Mouse (Mus musculus): Measurements from ENCODE around the gene Fam129b.
"Not testable (repeated sequence)": the region's sequence is repeated elsewhere in the genome, so short reads cannot be mapped to it uniquely, and the experiment has no call there.

Gene Fam129b

GRCm38 (mm10) chr2:32875675-32876489 is at the start of gene Fam129b:
Gene Fam129b, plus strand, starts transcription at chr2:32876114.
- peak; percentile 71 for DNase-seq (ENCODE audit: low read depth, low spot score)

- peak; percentile 59 for DNase-seq (ENCODE audit: low read depth, low spot score)
Measured at GRCm38 (mm10) chr2:32828979-32829676, 46.8 kb upstream of the Fam129b start.

- DNase-seq (ENCODE audit: low read depth, low spot score), result no peak
Measured at GRCm38 (mm10) chr2:32834496-32834895, 41.4 kb upstream of the Fam129b start.

- no peak for DNase-seq (ENCODE audit: low read depth, low spot score)
Measured at GRCm38 (mm10) chr2:32835588-32835987, 40.3 kb upstream of the Fam129b start.

GRCm38 (mm10) chr2:32838147-32838884 is 37.6 kb upstream of the Fam129b start:
- no peak for DNase-seq (ENCODE audit: low read depth, low spot score)

- DNase-seq (ENCODE audit: low read depth, low spot score), result no peak
Measured at GRCm38 (mm10) chr2:32839261-32839660, 36.7 kb upstream of the Fam129b start.

GRCm38 (mm10) chr2:32841099-32841498 is 34.8 kb upstream of the Fam129b start:
- DNase-seq (ENCODE audit: low read depth, low spot score), result no peak

- DNase-seq (ENCODE audit: low read depth, low spot score), result no peak
Measured at GRCm38 (mm10) chr2:32842558-32842957, 33.4 kb upstream of the Fam129b start.

GRCm38 (mm10) chr2:32845572-32846100 is 30.3 kb upstream of the Fam129b start:
- no peak for DNase-seq (ENCODE audit: low read depth, low spot score)

- DNase-seq (ENCODE audit: low read depth, low spot score), result peak; percentile 74
Measured at GRCm38 (mm10) chr2:32846101-32846804, 29.7 kb upstream of the Fam129b start.

GRCm38 (mm10) chr2:32846805-32847467 is 29.0 kb upstream of the Fam129b start, which contains the start of gene Stxbp1:
Gene Stxbp1, minus strand, starts transcription at chr2:32847245.
- DNase-seq (ENCODE audit: low read depth, low spot score), result peak; percentile 85

- DNase-seq (ENCODE audit: low read depth, low spot score), result no peak
Measured at GRCm38 (mm10) chr2:32847468-32847821, 28.5 kb upstream of the Fam129b start.

GRCm38 (mm10) chr2:32852156-32852555 is 23.8 kb upstream of the Fam129b start:
- peak; percentile 62 for DNase-seq (ENCODE audit: low read depth, low spot score)

GRCm38 (mm10) chr2:32853716-32854115 is 22.2 kb upstream of the Fam129b start:
- not testable (repeated sequence) for DNase-seq (ENCODE audit: low read depth, low spot score)

GRCm38 (mm10) chr2:32854206-32854605 is 21.7 kb upstream of the Fam129b start:
- DNase-seq (ENCODE audit: low read depth, low spot score), result peak; percentile 85

GRCm38 (mm10) chr2:32855046-32855785 is 20.7 kb upstream of the Fam129b start:
- no peak for DNase-seq (ENCODE audit: low read depth, low spot score)

GRCm38 (mm10) chr2:32855790-32856465 is 20.0 kb upstream of the Fam129b start:
- no peak for DNase-seq (ENCODE audit: low read depth, low spot score)

- DNase-seq (ENCODE audit: low read depth, low spot score), result peak; percentile 79
Measured at GRCm38 (mm10) chr2:32857584-32857983, 18.3 kb upstream of the Fam129b start.

GRCm38 (mm10) chr2:32859010-32859621 is 16.8 kb upstream of the Fam129b start:
- no peak for DNase-seq (ENCODE audit: low read depth, low spot score)
